Mouse (Mus musculus) monocyte, adult 2 months (primary cell): Measurements from ENCODE around the gene Cldn16.
"Not testable (repeated sequence)": the region's sequence is repeated elsewhere in the genome, so short reads cannot be mapped to it uniquely, and the experiment has no call there.

Source experiments
- DNase-seq, 2 experiments: peaks; one replicate each; pipeline ENCODE4 v3.0.0; 2022; ENCODE audit warnings: low spot score in 2 of 2, low read depth in 1 of 2

The Cldn16 gene

GRCm38 (mm10) chr16:26462835-26463234 lies at the start of gene Cldn16:
Gene Cldn16 (plus strand): TSS chr16:26463135.
- no peak for DNase-seq

- no peak for DNase-seq
These were observed 44.3 kb upstream of the Cldn16 start for GRCm38 (mm10) chr16:26418616-26419015.

- DNase-seq: no peak
These were observed 40.9 kb upstream of the Cldn16 start for GRCm38 (mm10) chr16:26422078-26422477.

- DNase-seq: no peak
These were observed 32.7 kb upstream of the Cldn16 start for GRCm38 (mm10) chr16:26430246-26430645.

GRCm38 (mm10) chr16:26433486-26433885 lies 29.4 kb upstream of the Cldn16 start:
- no peak for DNase-seq

- DNase-seq: no peak
These were observed 22.9 kb upstream of the Cldn16 start for GRCm38 (mm10) chr16:26440031-26440430.

- no peak for DNase-seq
These were observed 21.8 kb upstream of the Cldn16 start for GRCm38 (mm10) chr16:26441156-26441555.

GRCm38 (mm10) chr16:26444843-26445242 lies 18.1 kb upstream of the Cldn16 start:
- DNase-seq: no peak

- DNase-seq: no peak
These were observed 15.3 kb upstream of the Cldn16 start for GRCm38 (mm10) chr16:26447594-26447993.

GRCm38 (mm10) chr16:26454163-26454562 lies 8.8 kb upstream of the Cldn16 start:
- DNase-seq: no peak

- DNase-seq: no peak
These were observed 6.8 kb upstream of the Cldn16 start for GRCm38 (mm10) chr16:26456182-26456581.

- no peak for DNase-seq
These were observed 3.6 kb downstream of the Cldn16 start for GRCm38 (mm10) chr16:26466535-26466934.

GRCm38 (mm10) chr16:26471254-26471653 lies 8.3 kb downstream of the Cldn16 start:
- DNase-seq: no peak

GRCm38 (mm10) chr16:26495721-26496120 lies 32.8 kb downstream of the Cldn16 start:
- no peak for DNase-seq

- DNase-seq: not testable (repeated sequence)
These were observed 36.8 kb downstream of the Cldn16 start for GRCm38 (mm10) chr16:26499705-26500104.

- DNase-seq: no peak
These were observed 37.8 kb downstream of the Cldn16 start for GRCm38 (mm10) chr16:26500738-26501137.

- no peak for DNase-seq
These were observed 42.0 kb downstream of the Cldn16 start for GRCm38 (mm10) chr16:26504961-26505360.

GRCm38 (mm10) chr16:26519596-26519995 lies 56.7 kb downstream of the Cldn16 start:
- DNase-seq: no peak

GRCm38 (mm10) chr16:26525832-26526231 lies 62.9 kb downstream of the Cldn16 start:
- DNase-seq: no peak

GRCm38 (mm10) chr16:26526669-26527068 lies 63.7 kb downstream of the Cldn16 start, which contains the start of gene Tmem207:
Gene Tmem207 (minus strand): TSS chr16:26526769.
- DNase-seq: no peak

- DNase-seq: no peak
These were observed 65.2 kb downstream of the Cldn16 start for GRCm38 (mm10) chr16:26527931-26528666.

GRCm38 (mm10) chr16:26530451-26530850 lies 67.5 kb downstream of the Cldn16 start:
- DNase-seq: no peak

- DNase-seq: no peak
These were observed 69.4 kb downstream of the Cldn16 start for GRCm38 (mm10) chr16:26532287-26532686.
